Mouse (Mus musculus): ENCODE results near the gene Qser1. TPM values are rescaled to one million over a fixed set of nuclear protein-coding genes. Genes with fewer than 3 reads are reported as not detected.

The Qser1 gene
- polyA plus RNA-seq, 1 experiment from 2014 or later: 7.2 TPM

GRCm38 (mm10) chr2:104732033-104732444 lies 84.5 kb downstream of the Qser1 start:
- Histone ChIP-seq H3K9ac (ENCODE audit: low read length) (no peak overlapping the region), H3K36me3 (ENCODE audit: control insufficient read depth, insufficient read depth, low read length) (no peaks in the 10 kb centered on the region), H3K9me3 (replicated peaks; ENCODE audit: control insufficient read depth, low read length) (no peaks in the 10 kb centered on the region), H3K4me2 (ENCODE audit: low read depth, low read length) (no peak overlapping the region), H3K27ac (ENCODE audit: low read length) (no peak overlapping the region; the same call in 1 of the 2 replicates), H3K27me3 (ENCODE audit: control insufficient read depth, insufficient read depth, low read length) (no peaks in the 10 kb centered on the region), H3K4me3 (replicated peaks; ENCODE audit: low read length) (no peak overlapping the region), H3K4me1 (ENCODE audit: control insufficient read depth, insufficient read depth, low read length) (no peaks in the 10 kb centered on the region)
- ATAC-seq (ENCODE audit: insufficient read depth, low FRiP score): no peak
- WGBS: 75% methylated on average over 9 of the region's 9 CpGs

- H3K4me3 ChIP-seq (replicated peaks; ENCODE audit: low read length): no peak overlapping the region
- H3K27me3 ChIP-seq (ENCODE audit: control insufficient read depth, insufficient read depth, low read length): no peaks in the 10 kb centered on the region
- no peak overlapping the region for H3K27ac ChIP-seq (ENCODE audit: low read length)
- H3K4me2 ChIP-seq (ENCODE audit: low read depth, low read length): no peak overlapping the region
- ATAC-seq (ENCODE audit: insufficient read depth, low FRiP score): no peak
- H3K9me3 ChIP-seq (replicated peaks; ENCODE audit: control insufficient read depth, low read length): no peaks in the 10 kb centered on the region
- H3K36me3 ChIP-seq (ENCODE audit: control insufficient read depth, insufficient read depth, low read length): no peaks in the 10 kb centered on the region
- H3K9ac ChIP-seq (ENCODE audit: low read length): no peak overlapping the region
- WGBS: 51% methylated on average over 1 of the region's 1 CpGs
- no peaks in the 10 kb centered on the region for H3K4me1 ChIP-seq (ENCODE audit: control insufficient read depth, insufficient read depth, low read length)
Measured at GRCm38 (mm10) chr2:104727369-104727768, 89.2 kb downstream of the Qser1 start.

DNA sequence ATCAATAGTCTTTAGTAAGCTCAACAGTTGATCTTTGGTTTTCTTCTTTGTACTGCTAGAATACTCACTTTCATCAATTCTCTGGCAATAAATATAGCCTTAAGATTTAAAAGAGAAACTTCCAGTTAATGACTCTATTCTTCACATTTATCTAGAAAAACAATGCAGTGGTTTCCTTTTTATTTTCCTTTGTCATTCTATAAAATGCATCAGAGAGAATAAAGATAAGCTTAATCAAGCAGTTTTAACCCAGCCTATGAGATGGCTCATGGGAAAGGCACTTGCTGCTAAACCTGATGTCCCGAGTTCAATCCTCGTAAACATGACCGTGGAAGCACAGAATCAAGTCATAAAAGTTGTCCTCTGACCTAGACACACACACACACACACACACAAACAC lies 94.5 kb downstream of the Qser1 start:
- H3K4me1 ChIP-seq (ENCODE audit: control insufficient read depth, insufficient read depth, low read length): no peaks in the 10 kb centered on the region
- H3K9me3 ChIP-seq (replicated peaks; ENCODE audit: control insufficient read depth, low read length): no peaks in the 10 kb centered on the region
- WGBS: 70% methylated on average over 3 of the region's 3 CpGs
- no peak overlapping the region for H3K4me2 ChIP-seq (ENCODE audit: low read depth, low read length)
- H3K36me3 ChIP-seq (ENCODE audit: control insufficient read depth, insufficient read depth, low read length): no peaks in the 10 kb centered on the region
- no peak for ATAC-seq (ENCODE audit: insufficient read depth, low FRiP score)
- no peak overlapping the region for H3K27ac ChIP-seq (ENCODE audit: low read length)
- no peak overlapping the region for H3K4me3 ChIP-seq (replicated peaks; ENCODE audit: low read length)
- H3K9ac ChIP-seq (ENCODE audit: low read length): no peak overlapping the region
- H3K27me3 ChIP-seq (ENCODE audit: control insufficient read depth, insufficient read depth, low read length): no peaks in the 10 kb centered on the region

- Histone ChIP-seq H3K4me3 (replicated peaks; ENCODE audit: low read length) (no peak overlapping the region), H3K36me3 (ENCODE audit: control insufficient read depth, insufficient read depth, low read length) (no peaks in the 10 kb centered on the region), H3K27me3 (ENCODE audit: control insufficient read depth, insufficient read depth, low read length) (no peaks in the 10 kb centered on the region), H3K9ac (ENCODE audit: low read length) (no peak overlapping the region), H3K4me2 (ENCODE audit: low read depth, low read length) (no peak overlapping the region), H3K9me3 (replicated peaks; ENCODE audit: control insufficient read depth, low read length) (no peaks in the 10 kb centered on the region), H3K4me1 (ENCODE audit: control insufficient read depth, insufficient read depth, low read length) (no peaks in the 10 kb centered on the region), H3K27ac (ENCODE audit: low read length) (no peak overlapping the region)
- 87% methylated on average over 4 of the region's 4 CpGs for WGBS
- no peak for ATAC-seq (ENCODE audit: insufficient read depth, low FRiP score)
Measured at GRCm38 (mm10) chr2:104717827-104718226, 98.7 kb downstream of the Qser1 start.

- Histone ChIP-seq H3K4me3 (replicated peaks; ENCODE audit: low read length) (no peak overlapping the region), H3K9ac (ENCODE audit: low read length) (no peak overlapping the region), H3K27me3 (ENCODE audit: control insufficient read depth, insufficient read depth, low read length) (no peaks in the 10 kb centered on the region), H3K4me1 (ENCODE audit: control insufficient read depth, insufficient read depth, low read length) (no peaks in the 10 kb centered on the region), H3K36me3 (ENCODE audit: control insufficient read depth, insufficient read depth, low read length) (no peaks in the 10 kb centered on the region), H3K4me2 (ENCODE audit: low read depth, low read length) (no peak overlapping the region), H3K27ac (ENCODE audit: low read length) (no peak overlapping the region), H3K9me3 (replicated peaks; ENCODE audit: control insufficient read depth, low read length) (no peaks in the 10 kb centered on the region)
- WGBS: 83% methylated on average over 2 of the region's 2 CpGs
- ATAC-seq (ENCODE audit: insufficient read depth, low FRiP score): no peak
Measured at GRCm38 (mm10) chr2:104717231-104717735, 99.3 kb downstream of the Qser1 start.

GRCm38 (mm10) chr2:104716279-104716678 lies 100.3 kb downstream of the Qser1 start, which contains the start of gene Pin1rt1:
Gene Pin1rt1 (minus strand): TSS chr2:104716379.
- Histone ChIP-seq H3K9ac (ENCODE audit: low read length) (no peak within 1 kb of the TSS), H3K27ac (ENCODE audit: low read length) (no peak within 1 kb of the TSS), H3K9me3 (replicated peaks; ENCODE audit: control insufficient read depth, low read length) (no peaks in the 10 kb centered on the region), H3K36me3 (ENCODE audit: control insufficient read depth, insufficient read depth, low read length) (no peaks in the 10 kb centered on the region), H3K27me3 (ENCODE audit: control insufficient read depth, insufficient read depth, low read length) (no peaks in the 10 kb centered on the region), H3K4me2 (ENCODE audit: low read depth, low read length) (no peak within 1 kb of the TSS), H3K4me1 (ENCODE audit: control insufficient read depth, insufficient read depth, low read length) (peaks cover 2% of the 10 kb centered on the region; the same call in 1 of the 2 replicates), H3K4me3 (replicated peaks; ENCODE audit: low read length) (no peak within 1 kb of the TSS)
- no peak for ATAC-seq (ENCODE audit: insufficient read depth, low FRiP score)
- 89% methylated on average over 4 of the region's 4 CpGs for WGBS

GRCm38 (mm10) chr2:104714254-104714691 lies 102.3 kb downstream of the Qser1 start:
- Histone ChIP-seq H3K36me3 (ENCODE audit: control insufficient read depth, insufficient read depth, low read length) (no peaks in the 10 kb centered on the region), H3K27me3 (ENCODE audit: control insufficient read depth, insufficient read depth, low read length) (no peaks in the 10 kb centered on the region), H3K4me2 (ENCODE audit: low read depth, low read length) (no peak overlapping the region), H3K4me3 (replicated peaks; ENCODE audit: low read length) (no peak overlapping the region), H3K9ac (ENCODE audit: low read length) (no peak overlapping the region), H3K9me3 (replicated peaks; ENCODE audit: control insufficient read depth, low read length) (no peaks in the 10 kb centered on the region), H3K27ac (ENCODE audit: low read length) (no peak overlapping the region), H3K4me1 (ENCODE audit: control insufficient read depth, insufficient read depth, low read length) (peaks cover 13% of the 10 kb centered on the region; the same call in 1 of the 2 replicates)
- 47% methylated on average over 15 of the region's 15 CpGs for WGBS
- no peak for ATAC-seq (ENCODE audit: insufficient read depth, low FRiP score)

DNA sequence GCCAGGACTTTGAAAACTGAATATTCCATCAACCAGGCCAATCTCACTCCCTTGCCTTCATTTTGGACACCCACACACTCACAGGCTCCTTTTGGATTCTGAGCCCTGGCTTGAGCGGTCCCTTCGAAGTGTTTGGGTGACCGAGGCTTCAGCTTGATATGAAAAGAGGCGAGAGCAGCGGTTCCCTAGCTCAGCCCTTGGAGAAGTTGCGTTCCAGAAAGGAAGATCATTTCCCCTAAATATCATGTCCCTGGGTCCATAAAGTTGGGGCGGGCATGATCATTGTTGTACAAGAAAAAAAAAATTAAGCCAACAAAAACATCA lies 104.1 kb downstream of the Qser1 start:
- Histone ChIP-seq H3K27me3 (ENCODE audit: control insufficient read depth, insufficient read depth, low read length) (no peaks in the 10 kb centered on the region), H3K36me3 (ENCODE audit: control insufficient read depth, insufficient read depth, low read length) (no peaks in the 10 kb centered on the region), H3K4me1 (ENCODE audit: control insufficient read depth, insufficient read depth, low read length) (peaks cover 13% of the 10 kb centered on the region; the same call in 1 of the 2 replicates), H3K4me3 (replicated peaks; ENCODE audit: low read length) (peak overlapping the region; percentile 72), H3K27ac (ENCODE audit: low read length) (peak overlapping the region; percentile 67), H3K4me2 (ENCODE audit: low read depth, low read length) (peak overlapping the region; percentile 74), H3K9ac (ENCODE audit: low read length) (peak overlapping the region; percentile 83), H3K9me3 (replicated peaks; ENCODE audit: control insufficient read depth, low read length) (no peaks in the 10 kb centered on the region)
- 0 out of 2 replicates have a peak, but pooled peaks have one; percentile 2 for ATAC-seq (ENCODE audit: insufficient read depth, low FRiP score)
- 4% methylated on average over 7 of the region's 7 CpGs for WGBS

- WGBS: under 1% methylated on average over 78 of the region's 99 CpGs
- no peaks in the 10 kb centered on the region for H3K27me3 ChIP-seq (ENCODE audit: control insufficient read depth, insufficient read depth, low read length)
- H3K4me1 ChIP-seq (ENCODE audit: control insufficient read depth, insufficient read depth, low read length): peaks cover 13% of the 10 kb centered on the region; the same call in 1 of the 2 replicates
- peak within 1 kb of the TSS; percentile 74 for H3K4me2 ChIP-seq (ENCODE audit: low read depth, low read length)
- peak within 1 kb of the TSS; percentile 67 for H3K27ac ChIP-seq (ENCODE audit: low read length)
- no peaks in the 10 kb centered on the region for H3K36me3 ChIP-seq (ENCODE audit: control insufficient read depth, insufficient read depth, low read length)
- H3K9ac ChIP-seq (ENCODE audit: low read length): peak within 1 kb of the TSS; percentile 83
- H3K4me3 ChIP-seq (replicated peaks; ENCODE audit: low read length): peak within 1 kb of the TSS; percentile 72
- ATAC-seq (ENCODE audit: insufficient read depth, low FRiP score): peak; percentile 86
- H3K9me3 ChIP-seq (replicated peaks; ENCODE audit: control insufficient read depth, low read length): no peaks in the 10 kb centered on the region
Measured at GRCm38 (mm10) chr2:104711585-104712485, 104.7 kb downstream of the Qser1 start, which contains the start of gene Tcp11l1. Gene Tcp11l1 (minus strand): TSS chr2:104712169.

All from stomach, embryonic 16.5 days (tissue).